Mouse (Mus musculus): ENCODE measurements at regions not wholly inside any gene's neighbourhood (a gene's known extent, or its start where the extent isn't known, plus 50 kb on each side); places are given as distances from the start of the nearest gene placed in this dataset.
"Not testable (repeated sequence)": the region's sequence is repeated elsewhere in the genome, so short reads cannot be mapped to it uniquely, and the experiment has no call there.

- DNase-seq, result no peak
Observed at GRCm38 (mm10) chr8:37239354-37239753, 245.9 kb downstream of the AI429214 start.

GRCm38 (mm10) chr8:37251234-37251633 is 257.8 kb downstream of the AI429214 start:
- DNase-seq, result not testable (repeated sequence)

GRCm38 (mm10) chr8:37291069-37291850 is 297.9 kb downstream of the AI429214 start:
- no peak for DNase-seq

All from adrenal gland, postnatal 14 days (tissue).